22 mouse cellular contexts compared by ENCODE assay signal in genomic region chr3:88217679-88218078, GRCm38 (mm10). TPM values are rescaled to one million over a fixed set of nuclear protein-coding genes. Genes with fewer than 3 reads are reported as not detected.
DNase-seq lines count a peak whose midpoint lies in the region; ATAC-seq and TF ChIP-seq lines count a peak whose summit lies in the region.
"Had no signal": no experiment of that assay in that cellular context is flagged by ENCODE, and none has a peak within 500 bp of the region (broad histone marks: within the 10 kb centered on the region; RNA-seq: fewer than 3 reads in every experiment).

No protein-coding gene starts in this region.

- DNase-seq in forebrain, embryonic 11.5 days (ENCODE audit: low spot score), result peak; percentile 57
- no peak for DNase-seq in retina, embryonic 14.5 days (ENCODE audit: low spot score)
- no peak for DNase-seq in adrenal gland, postnatal 10 days
- DNase-seq in heart, adult 11 months, result no peak
- DNase-seq: cerebellum, adult 9-10 months; embryo, embryonic 11 days; gastrocnemius, postnatal 14 days; heart, postnatal 14 days; liver, embryonic 13.5 days; lung, postnatal 10 days; thymus, postnatal 4 days had no signal

- 18% methylated on average over 1 of the region's 2 CpGs for WGBS in forebrain, embryonic 11.5 days
- WGBS in hindbrain, embryonic 13.5 days, result 18% methylated on average over 1 of the region's 2 CpGs
- 35% methylated on average over 1 of the region's 2 CpGs for WGBS in midbrain, embryonic 15.5 days

- 0 out of 2 replicates have a peak, but pooled peaks have one; percentile 43 for TF ChIP-seq POLR2A in cortical plate, adult 2 months (IDR thresholded peaks at IDR 0.05; ENCODE audit: extremely low read depth, insufficient read depth, low read length)

- H3K9ac ChIP-seq in forebrain, embryonic 11.5 days (ENCODE audit: low read length), result peak overlapping the region; percentile 97
- peak overlapping the region; percentile 99 for H3K9ac ChIP-seq in hindbrain, embryonic 13.5 days
- H3K9ac ChIP-seq in midbrain, embryonic 15.5 days, result peak overlapping the region; percentile 42
- H3K9ac ChIP-seq: embryonic facial prominence, embryonic 15.5 days; liver, embryonic 13.5 days had no signal

- peak overlapping the region; percentile 79 for H3K4me2 ChIP-seq in forebrain, embryonic 11.5 days (ENCODE audit: low read depth, low read length, severe bottlenecking)
- peak overlapping the region; percentile 86 for H3K4me2 ChIP-seq in hindbrain, embryonic 13.5 days
- H3K4me2 ChIP-seq in midbrain, embryonic 15.5 days, result peak overlapping the region; percentile 63
- H3K4me2 ChIP-seq: embryonic facial prominence, embryonic 15.5 days; liver, embryonic 13.5 days had no signal

- no peak for ATAC-seq in forebrain, embryonic 11.5 days (replicated peaks; ENCODE audit: low FRiP score)
- ATAC-seq in hindbrain, embryonic 13.5 days (ENCODE audit: low FRiP score), result no peak
- no peak for ATAC-seq in midbrain, embryonic 15.5 days (replicated peaks)
- ATAC-seq in frontal cortex, adult (ENCODE audit: low TSS enrichment), result no peak
- ATAC-seq: activated CD4-positive, CD25-positive, alpha-beta regulatory T cell, adult 4 months; Patski had no signal

- H3K27ac ChIP-seq in cortical plate, adult 2 months (ENCODE audit: insufficient read depth, low read length), result no peak overlapping the region
- peak overlapping the region; percentile 89 for H3K27ac ChIP-seq in forebrain, embryonic 11.5 days (ENCODE audit: low read depth, low read length)
- H3K27ac ChIP-seq in hindbrain, embryonic 13.5 days, result peak overlapping the region; percentile 99
- peak overlapping the region; percentile 76 for H3K27ac ChIP-seq in midbrain, embryonic 15.5 days
- H3K27ac ChIP-seq: embryonic facial prominence, embryonic 15.5 days; heart, embryonic 10.5 days; liver, embryonic 13.5 days had no signal

- no peak for TF ChIP-seq CTCF in cortical plate, adult 2 months (IDR thresholded peaks at IDR 0.05; ENCODE audit: extremely low read depth, insufficient read depth, low read length)

- no peaks in the 10 kb centered on the region for H3K9me3 ChIP-seq in forebrain, embryonic 11.5 days (ENCODE audit: control insufficient read depth, low read length)
- no peaks in the 10 kb centered on the region for H3K9me3 ChIP-seq in hindbrain, embryonic 13.5 days
- no peaks in the 10 kb centered on the region for H3K9me3 ChIP-seq in midbrain, embryonic 15.5 days
- H3K9me3 ChIP-seq: embryonic facial prominence, embryonic 15.5 days; heart, embryonic 10.5 days; liver, embryonic 13.5 days had no signal

- peak overlapping the region; percentile 67 for H3K4me3 ChIP-seq in cortical plate, adult 2 months (ENCODE audit: insufficient read depth, low read length)
- H3K4me3 ChIP-seq in forebrain, embryonic 11.5 days (ENCODE audit: low read depth, low read length), result peak overlapping the region; percentile 63
- H3K4me3 ChIP-seq in hindbrain, embryonic 13.5 days, result peak overlapping the region; percentile 75
- H3K4me3 ChIP-seq in midbrain, embryonic 15.5 days, result peak overlapping the region; percentile 47
- H3K4me3 ChIP-seq: embryonic facial prominence, embryonic 15.5 days; heart, embryonic 10.5 days; liver, embryonic 13.5 days had no signal

- peaks cover 6% of the 10 kb centered on the region for H3K36me3 ChIP-seq in forebrain, embryonic 11.5 days (ENCODE audit: control insufficient read depth, insufficient read depth, low read length)
- peaks cover 29% of the 10 kb centered on the region for H3K36me3 ChIP-seq in hindbrain, embryonic 13.5 days
- no peaks in the 10 kb centered on the region for H3K36me3 ChIP-seq in midbrain, embryonic 15.5 days (replicated peaks)
- H3K36me3 ChIP-seq: embryonic facial prominence, embryonic 15.5 days; heart, embryonic 10.5 days; liver, embryonic 13.5 days had no signal

- peaks cover 39% of the 10 kb centered on the region for H3K27me3 ChIP-seq in forebrain, embryonic 11.5 days (ENCODE audit: control insufficient read depth, insufficient read depth, low read length)
- H3K27me3 ChIP-seq in hindbrain, embryonic 13.5 days, result peaks cover 49% of the 10 kb centered on the region
- H3K27me3 ChIP-seq in midbrain, embryonic 15.5 days (replicated peaks), result peaks cover 16% of the 10 kb centered on the region

- peaks cover 21% of the 10 kb centered on the region for H3K4me1 ChIP-seq in cortical plate, adult 2 months (ENCODE audit: control insufficient read depth, insufficient read depth, low read length)
- peaks cover 29% of the 10 kb centered on the region for H3K4me1 ChIP-seq in forebrain, embryonic 11.5 days (replicated peaks; ENCODE audit: control insufficient read depth, insufficient read depth, low read length)
- peaks cover 82% of the 10 kb centered on the region for H3K4me1 ChIP-seq in hindbrain, embryonic 13.5 days (replicated peaks)
- peaks cover 54% of the 10 kb centered on the region for H3K4me1 ChIP-seq in midbrain, embryonic 15.5 days

RNA-seq across cellular contexts. Expression of gene Rhbg, which starts 36.8 kb away (rescaled TPM):
- not detected in 2 replicates for polyA plus RNA-seq in cortical plate, adult 2 months (2012; rRNA removed)
- 0.36 TPM in 1 of 2 replicates, not detected in the other for polyA plus RNA-seq in forebrain, embryonic 11.5 days (2014; fragmentation: Nextera tagmentation; extraction: Ambion mirVana)
- 0.22 and 0.32 TPM in 2 replicates for polyA plus RNA-seq in hindbrain, embryonic 13.5 days (2015; fragmentation: Nextera tagmentation; extraction: Ambion mirVana)
- 0.14 TPM in 2 replicates for polyA plus RNA-seq in midbrain, embryonic 15.5 days (2015; fragmentation: Nextera tagmentation; extraction: Ambion mirVana)
- 1 to 10 TPM; 1.9 to 2.1 TPM for total RNA-seq in adrenal gland, postnatal 10 days (2021)
- total RNA-seq: gastrocnemius, postnatal 14 days; heart, postnatal 14 days; layer of hippocampus, adult 18-20 months; left cerebral cortex, adult 18-20 months; neutrophil, adult 5-6 weeks had no signal
- polyA plus RNA-seq: activated CD4-positive, CD25-positive, alpha-beta regulatory T cell, adult 4 months; Patski had no signal

Comparison
In these comparisons a context has a peak if more than half of its experiments do, and no peak if none do; other contexts are left out.
1. H3K9ac ChIP-seq: peak in every context shown above with its lines; median percentile 99 in hindbrain, embryonic 13.5 days; 97 in forebrain, embryonic 11.5 days; 42 in midbrain, embryonic 15.5 days.